Mouse (Mus musculus) hindbrain, embryonic 13.5 days (tissue): Measurements from ENCODE around the gene Ranbp3l. TPM values are rescaled to one million over a fixed set of nuclear protein-coding genes. Genes with fewer than 3 reads are reported as not detected.

Experiments used
- ATAC-seq: fragments of 200-750 bp; cut with Nextera tagmentation; 2 replicates; pipeline ENCODE4 v1.8.0; 2017; ENCODE audit warnings: moderate TSS enrichment; ENCODE audit not compliant: low FRiP score
- H3K27ac ChIP-seq: fragments of 300-500 bp; sonication (generic); 2 replicates; pipeline ENCODE4 v1.5.1; 2015; ENCODE audit warnings: inconsistent platforms, mild to moderate bottlenecking, moderate library complexity
- H3K27me3 ChIP-seq: fragments of 300-500 bp; sonication (generic); 2 replicates; pipeline ENCODE4 v1.6.1; 2015; ENCODE audit warnings: mild to moderate bottlenecking, inconsistent platforms
- H3K36me3 ChIP-seq: fragments of 300-500 bp; sonication (generic); 2 replicates; pipeline ENCODE4 v1.6.1; 2015; ENCODE audit warnings: mild to moderate bottlenecking, inconsistent platforms
- H3K4me1 ChIP-seq: fragments of 300-500 bp; sonication (generic); replicated peaks from 2 replicates; pipeline ENCODE4 v1.6.1; 2015; ENCODE audit warnings: inconsistent platforms
- H3K4me2 ChIP-seq: fragments of 300-500 bp; sonication (generic); 2 replicates; pipeline ENCODE4 v1.6.1; 2015; ENCODE audit warnings: inconsistent platforms, mild to moderate bottlenecking, moderate library complexity
- H3K4me3 ChIP-seq: fragments of 300-500 bp; sonication (generic); 2 replicates; pipeline ENCODE4 v1.5.1; 2015; ENCODE audit warnings: mild to moderate bottlenecking, inconsistent platforms
- H3K9ac ChIP-seq: fragments of 300-500 bp; sonication (generic); 2 replicates; pipeline ENCODE4 v1.6.1; 2015; ENCODE audit warnings: mild to moderate bottlenecking, inconsistent platforms
- H3K9me3 ChIP-seq: fragments of 300-500 bp; sonication (generic); 2 replicates; pipeline ENCODE4 v1.6.1; 2016; ENCODE audit warnings: inconsistent platforms
- WGBS: fragments of 180-500 bp; shearing (Covaris S2); methylation state at CpG from one replicate; pipeline ENCODE4 v1.1.7; 2015; 5-methylcytosine and 5-hydroxymethylcytosine counted together
- polyA plus RNA-seq: library from polyadenylated mRNA; unstranded; fragments of >200 nt; fragmentation: Nextera tagmentation; extraction: Ambion mirVana; gene quantifications from 2 replicates; pipeline ENCODE4 v1.2.1, GENCODE M21; 2015

Gene Ranbp3l
- polyA plus RNA-seq = 14.0 and 14.4 TPM in 2 replicates

- H3K36me3 ChIP-seq = no peaks in the 10 kb centered on the region
- no peak within 1 kb of the TSS for H3K9ac ChIP-seq
- no peaks in the 10 kb centered on the region for H3K9me3 ChIP-seq
- peak within 1 kb of the TSS; percentile 21; the same call in 1 of the 2 replicates for H3K4me2 ChIP-seq
- no peak within 1 kb of the TSS for H3K4me3 ChIP-seq
- H3K27me3 ChIP-seq = no peaks in the 10 kb centered on the region
- WGBS = 64% methylated on average over 18 of the region's 18 CpGs
- no peak within 1 kb of the TSS for H3K27ac ChIP-seq
- 0 out of 2 replicates have a peak, but pooled peaks cover 3% of the 10 kb centered on the region for H3K4me1 ChIP-seq
- ATAC-seq = no peak; the same call in 1 of the 2 replicates
These were observed at the start of gene Ranbp3l for GRCm38 (mm10) chr15:8967573-8968228. Ranbp3l (plus strand) TSS chr15:8967949.

DNA sequence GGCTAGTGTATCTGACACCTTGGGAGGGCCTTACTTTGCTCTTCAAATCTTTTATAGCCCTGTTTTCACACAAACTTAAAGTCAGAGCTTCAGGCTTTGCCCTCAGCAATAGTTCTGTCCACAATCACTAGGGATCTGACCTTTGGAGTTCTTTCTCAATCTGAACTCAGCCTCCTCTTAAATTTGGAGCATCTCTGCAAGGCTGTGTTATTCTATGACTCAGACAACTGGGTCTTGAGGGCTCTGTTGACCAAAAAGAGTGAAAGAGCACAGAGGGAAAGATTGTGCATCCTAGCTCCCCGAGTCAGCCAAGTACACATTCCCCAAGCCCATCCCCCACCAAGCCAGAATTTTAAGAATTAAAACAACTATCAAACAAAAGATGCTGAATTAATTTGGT, 37.7 kb upstream of the Ranbp3l start:
- H3K36me3 ChIP-seq = no peaks in the 10 kb centered on the region
- no peaks in the 10 kb centered on the region for H3K4me1 ChIP-seq
- H3K9me3 ChIP-seq = peaks cover 3% of the 10 kb centered on the region; the same call in 1 of the 2 replicates
- H3K9ac ChIP-seq = no peak overlapping the region
- H3K4me2 ChIP-seq = no peak overlapping the region
- no peak overlapping the region for H3K4me3 ChIP-seq
- H3K27ac ChIP-seq = no peak overlapping the region
- WGBS = 81% methylated on average over 1 of the region's 1 CpGs
- ATAC-seq = no peak
- H3K27me3 ChIP-seq = no peaks in the 10 kb centered on the region

DNA sequence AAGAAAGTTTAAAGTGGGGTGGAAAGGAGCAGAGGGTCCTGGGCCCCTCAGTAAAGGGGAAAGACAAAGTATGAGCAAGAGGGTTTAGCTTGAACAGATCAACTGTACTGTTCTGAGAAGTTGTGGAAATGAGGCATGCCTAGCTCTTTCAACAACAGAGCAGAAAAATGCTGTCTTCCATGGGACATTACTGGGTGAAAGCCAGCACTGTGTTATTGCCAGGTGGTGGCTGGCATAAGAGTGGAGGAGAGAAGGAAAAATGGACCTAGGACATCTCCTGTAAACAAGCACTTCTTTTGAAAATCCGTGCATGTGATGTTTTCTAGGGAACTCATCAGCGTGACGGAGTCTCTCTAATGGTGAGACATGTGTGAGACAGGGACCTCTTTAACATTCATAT, 30.8 kb upstream of the Ranbp3l start:
- H3K27me3 ChIP-seq = no peaks in the 10 kb centered on the region
- H3K27ac ChIP-seq = no peak overlapping the region
- H3K9ac ChIP-seq = no peak overlapping the region
- no peak overlapping the region for H3K4me3 ChIP-seq
- no peaks in the 10 kb centered on the region for H3K36me3 ChIP-seq
- no peaks in the 10 kb centered on the region for H3K9me3 ChIP-seq
- WGBS = 94% methylated on average over 3 of the region's 3 CpGs
- no peak for ATAC-seq
- no peaks in the 10 kb centered on the region for H3K4me1 ChIP-seq
- H3K4me2 ChIP-seq = no peak overlapping the region

- Histone ChIP-seq H3K27me3 (no peaks in the 10 kb centered on the region), H3K9me3 (no peaks in the 10 kb centered on the region), H3K4me3 (no peak overlapping the region), H3K4me1 (no peaks in the 10 kb centered on the region), H3K27ac (no peak overlapping the region), H3K9ac (no peak overlapping the region), H3K36me3 (no peaks in the 10 kb centered on the region), H3K4me2 (no peak overlapping the region)
- 92% methylated on average over 5 of the region's 5 CpGs for WGBS
- no peak for ATAC-seq
These were observed 26.9 kb upstream of the Ranbp3l start for GRCm38 (mm10) chr15:8940861-8941260.

DNA sequence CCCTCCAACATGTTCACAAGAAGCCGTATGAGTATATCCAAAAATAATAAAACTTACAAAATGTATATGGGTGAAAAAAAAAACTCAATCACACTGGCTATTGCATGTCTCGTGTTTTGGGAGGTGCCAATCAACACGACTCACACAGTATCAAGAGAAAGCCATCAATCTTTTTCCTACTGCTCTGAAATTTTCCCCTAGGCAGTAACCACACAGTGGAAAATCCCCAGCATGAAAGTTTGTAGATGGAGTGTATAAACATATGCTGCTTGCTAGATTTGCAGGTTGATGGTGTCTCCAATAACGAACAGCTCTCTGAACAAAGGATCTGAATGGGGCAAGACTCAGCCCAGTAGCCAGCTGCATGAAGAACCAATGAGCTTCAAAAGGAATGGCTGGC, 16.9 kb upstream of the Ranbp3l start:
- no peak overlapping the region for H3K4me3 ChIP-seq
- no peak for ATAC-seq
- no peaks in the 10 kb centered on the region for H3K36me3 ChIP-seq
- WGBS = 80% methylated on average over 4 of the region's 4 CpGs
- H3K4me1 ChIP-seq = no peaks in the 10 kb centered on the region
- H3K4me2 ChIP-seq = no peak overlapping the region
- no peaks in the 10 kb centered on the region for H3K27me3 ChIP-seq
- H3K9ac ChIP-seq = no peak overlapping the region
- no peaks in the 10 kb centered on the region for H3K9me3 ChIP-seq
- H3K27ac ChIP-seq = no peak overlapping the region

- 66% methylated on average over 2 of the region's 2 CpGs for WGBS
- ATAC-seq = no peak
- Histone ChIP-seq H3K9me3 (no peaks in the 10 kb centered on the region), H3K4me3 (no peak overlapping the region), H3K4me1 (0 out of 2 replicates have a peak, but pooled peaks cover 3% of the 10 kb centered on the region), H3K36me3 (no peaks in the 10 kb centered on the region), H3K4me2 (no peak overlapping the region), H3K27ac (no peak overlapping the region), H3K27me3 (no peaks in the 10 kb centered on the region), H3K9ac (no peak overlapping the region)
These were observed 4.4 kb upstream of the Ranbp3l start for GRCm38 (mm10) chr15:8963323-8963722.

- no peak overlapping the region for H3K27ac ChIP-seq
- no peak for ATAC-seq
- H3K36me3 ChIP-seq = no peaks in the 10 kb centered on the region
- H3K4me3 ChIP-seq = no peak overlapping the region
- WGBS = 86% methylated on average over 14 of the region's 14 CpGs
- H3K4me1 ChIP-seq = 0 out of 2 replicates have a peak, but pooled peaks cover 3% of the 10 kb centered on the region
- no peaks in the 10 kb centered on the region for H3K27me3 ChIP-seq
- H3K4me2 ChIP-seq = peak overlapping the region; percentile 21; the same call in 1 of the 2 replicates
- H3K9ac ChIP-seq = no peak overlapping the region
- H3K9me3 ChIP-seq = no peaks in the 10 kb centered on the region
These were observed 463 bp downstream of the Ranbp3l start for GRCm38 (mm10) chr15:8968229-8968595.

DNA sequence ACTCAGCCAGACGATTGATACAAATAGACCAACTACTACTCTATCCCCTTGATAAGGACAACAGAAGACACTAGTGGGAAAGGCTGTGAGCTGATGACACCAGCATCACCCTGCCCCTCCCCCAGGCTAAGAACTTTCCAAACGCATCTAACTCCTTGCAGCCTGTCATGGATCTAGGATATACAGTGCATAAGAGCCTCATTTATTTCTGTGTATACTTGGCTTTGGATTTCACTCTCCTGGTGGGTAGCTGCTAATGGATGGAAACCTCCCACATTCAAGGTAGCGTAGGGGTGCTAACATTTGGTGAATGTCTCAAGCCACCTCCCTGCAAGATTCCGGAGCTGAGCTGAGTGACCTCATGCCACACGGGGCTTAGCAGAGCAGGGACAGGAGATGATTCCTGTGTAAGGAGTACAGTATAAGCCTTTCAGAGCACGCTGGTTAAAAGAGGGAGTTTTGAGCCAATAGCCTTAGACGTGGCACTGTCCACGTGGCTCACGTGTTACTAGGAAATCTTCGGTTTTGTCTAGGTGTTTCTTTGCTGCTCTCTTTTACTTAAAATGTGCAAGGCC, 1.4 kb downstream of the Ranbp3l start:
- Histone ChIP-seq H3K4me1 (0 out of 2 replicates have a peak, but pooled peaks cover 3% of the 10 kb centered on the region), H3K9me3 (no peaks in the 10 kb centered on the region), H3K4me3 (no peak overlapping the region), H3K4me2 (no peak overlapping the region), H3K27me3 (no peaks in the 10 kb centered on the region), H3K27ac (no peak overlapping the region), H3K9ac (no peak overlapping the region), H3K36me3 (no peaks in the 10 kb centered on the region)
- ATAC-seq = no peak
- 91% methylated on average over 10 of the region's 10 CpGs for WGBS

DNA sequence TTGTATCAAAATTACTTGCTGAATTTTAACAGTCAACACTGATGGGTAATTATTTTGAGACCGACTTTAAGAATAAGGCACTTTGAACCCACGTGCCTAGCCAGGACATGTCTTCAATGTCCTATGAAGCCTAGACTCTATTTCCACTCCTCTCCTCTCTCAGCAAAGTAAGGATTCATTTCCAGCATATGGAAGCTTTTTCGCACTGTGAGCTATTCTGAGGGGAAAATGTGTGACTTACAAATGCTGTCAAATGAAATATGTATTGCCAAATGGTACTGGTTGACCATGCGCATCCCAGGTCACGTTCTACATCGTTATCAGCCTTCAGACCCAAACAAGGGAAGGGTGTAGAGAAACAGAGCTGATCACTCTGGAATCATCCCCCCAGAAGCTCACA, 23.5 kb downstream of the Ranbp3l start:
- no peak overlapping the region for H3K4me2 ChIP-seq
- H3K9ac ChIP-seq = no peak overlapping the region
- no peaks in the 10 kb centered on the region for H3K27me3 ChIP-seq
- 94% methylated on average over 6 of the region's 6 CpGs for WGBS
- no peaks in the 10 kb centered on the region for H3K36me3 ChIP-seq
- no peaks in the 10 kb centered on the region for H3K9me3 ChIP-seq
- ATAC-seq = no peak
- H3K27ac ChIP-seq = no peak overlapping the region
- no peak overlapping the region for H3K4me3 ChIP-seq
- no peaks in the 10 kb centered on the region for H3K4me1 ChIP-seq

- Histone ChIP-seq H3K4me2 (no peak overlapping the region), H3K27me3 (no peaks in the 10 kb centered on the region), H3K9ac (no peak overlapping the region), H3K4me1 (no peaks in the 10 kb centered on the region), H3K9me3 (no peaks in the 10 kb centered on the region), H3K4me3 (no peak overlapping the region), H3K27ac (no peak overlapping the region), H3K36me3 (no peaks in the 10 kb centered on the region)
- no peak for ATAC-seq
- WGBS = 85% methylated on average over 12 of the region's 12 CpGs
These were observed 24.4 kb downstream of the Ranbp3l start for GRCm38 (mm10) chr15:8991859-8992838.

DNA sequence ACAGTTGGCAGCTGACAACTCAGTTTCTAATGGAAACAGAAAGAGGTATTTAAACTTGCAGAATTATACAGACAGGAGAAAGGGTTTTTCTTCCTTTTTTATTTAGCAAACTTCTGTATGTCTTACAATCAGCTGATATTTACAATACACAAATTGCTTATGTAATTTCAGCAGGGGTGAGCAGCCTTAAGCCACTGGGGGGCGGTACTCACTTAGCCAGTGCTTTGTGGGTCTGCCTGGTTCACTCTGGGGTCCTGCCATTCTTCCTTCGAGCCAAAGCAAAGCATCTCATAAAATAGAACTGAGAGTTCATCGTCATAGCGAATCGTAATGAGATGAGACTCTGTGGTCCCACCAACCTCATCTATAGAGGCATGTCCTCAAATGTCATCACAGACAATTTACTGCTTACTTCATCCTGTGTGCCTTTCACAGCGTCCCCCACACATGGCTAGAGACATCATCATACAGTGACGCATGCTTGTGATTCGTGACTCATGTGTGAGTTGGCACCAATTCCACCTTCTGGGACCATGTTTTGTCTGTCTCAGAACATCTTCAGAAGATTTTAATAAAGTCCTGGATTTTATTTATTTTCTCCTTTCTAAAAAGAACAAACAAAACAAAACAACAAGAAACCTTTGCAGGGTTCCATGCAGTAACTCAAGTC, 27.0 kb downstream of the Ranbp3l start:
- no peak for ATAC-seq
- no peak overlapping the region for H3K27ac ChIP-seq
- H3K4me3 ChIP-seq = no peak overlapping the region
- H3K4me1 ChIP-seq = no peaks in the 10 kb centered on the region
- H3K4me2 ChIP-seq = no peak overlapping the region
- no peaks in the 10 kb centered on the region for H3K36me3 ChIP-seq
- no peak overlapping the region for H3K9ac ChIP-seq
- H3K9me3 ChIP-seq = no peaks in the 10 kb centered on the region
- 77% methylated on average over 8 of the region's 8 CpGs for WGBS
- no peaks in the 10 kb centered on the region for H3K27me3 ChIP-seq

GRCm38 (mm10) chr15:8995490-8995889, 27.7 kb downstream of the Ranbp3l start:
- Histone ChIP-seq H3K4me2 (no peak overlapping the region), H3K9ac (no peak overlapping the region), H3K27me3 (no peaks in the 10 kb centered on the region), H3K9me3 (no peaks in the 10 kb centered on the region), H3K4me3 (no peak overlapping the region), H3K36me3 (no peaks in the 10 kb centered on the region), H3K4me1 (no peaks in the 10 kb centered on the region), H3K27ac (no peak overlapping the region)
- no peak for ATAC-seq
- whole genome bisulfite sequencing = 77% methylated on average over 7 of the region's 7 CpGs
